Mouse (Mus musculus) v-Abl transformed pro-B cells (cell line): ENCODE data around the gene Serpina3c.

Experiments
- in situ Hi-C, 2 experiments: fragments of 400-800 bp; cut with MboI; formaldehyde crosslinking; loops; one replicate each; pipeline ENCODE4 v1.15.1; 2025; ENCODE audit not compliant: unreplicated experiment in 2 of 2

Serpina3c gene

GRCm38 (mm10) chr12:104153656-104154055 lies at the start of gene Serpina3c:
Gene Serpina3c, minus strand, starts transcription at chr12:104153870.
- in situ Hi-C loops = no loop called here

GRCm38 (mm10) chr12:104190852-104191251 lies 37.2 kb upstream of the Serpina3c start:
- in situ Hi-C loops = no loop called here

GRCm38 (mm10) chr12:104189246-104189645 lies 35.6 kb upstream of the Serpina3c start:
- in situ Hi-C loops = no loop called here

GRCm38 (mm10) chr12:104186041-104186581 lies 32.4 kb upstream of the Serpina3c start:
- in situ Hi-C loops = no loop called here

- in situ Hi-C loops = no loop called here
These were observed 31.4 kb upstream of the Serpina3c start for GRCm38 (mm10) chr12:104185046-104185445.

GRCm38 (mm10) chr12:104178987-104179386 lies 25.3 kb upstream of the Serpina3c start:
- in situ Hi-C loops = no loop called here

GRCm38 (mm10) chr12:104178577-104178976 lies 24.9 kb upstream of the Serpina3c start:
- in situ Hi-C loops = no loop called here

GRCm38 (mm10) chr12:104175636-104176035 lies 22.0 kb upstream of the Serpina3c start:
- in situ Hi-C loops = no loop called here

- in situ Hi-C loops = loop anchor here in 1 of 2 experiments (5.0 kb wide), 1 partner anchor 48 kb away; no protein-coding TSS in a partner anchor
These were observed 21.1 kb upstream of the Serpina3c start for GRCm38 (mm10) chr12:104174747-104175146.

GRCm38 (mm10) chr12:104153041-104153645 lies 527 bp downstream of the Serpina3c start:
- in situ Hi-C loops = no loop called here

GRCm38 (mm10) chr12:104151989-104152388 lies 1.7 kb downstream of the Serpina3c start:
- in situ Hi-C loops = no loop called here

GRCm38 (mm10) chr12:104145571-104145970 lies 8.1 kb downstream of the Serpina3c start:
- in situ Hi-C loops = no loop called here

GRCm38 (mm10) chr12:104143286-104143685 lies 10.4 kb downstream of the Serpina3c start:
- in situ Hi-C loops = no loop called here

- in situ Hi-C loops = no loop called here
These were observed 11.2 kb downstream of the Serpina3c start for GRCm38 (mm10) chr12:104142427-104142826.

GRCm38 (mm10) chr12:104141506-104141905 lies 12.2 kb downstream of the Serpina3c start:
- in situ Hi-C loops = no loop called here

- in situ Hi-C loops = no loop called here
These were observed 13.0 kb downstream of the Serpina3c start for GRCm38 (mm10) chr12:104140543-104141103.

- in situ Hi-C loops = loop anchor here in 1 of 2 experiments (10.0 kb wide), 1 partner anchor 227 kb away; no protein-coding TSS in a partner anchor
These were observed 15.5 kb downstream of the Serpina3c start for GRCm38 (mm10) chr12:104138216-104138615.

GRCm38 (mm10) chr12:104131041-104131440 lies 22.6 kb downstream of the Serpina3c start:
- in situ Hi-C loops = loop anchor here in 1 of 2 experiments (10.0 kb wide), 1 partner anchor 234 kb away; no protein-coding TSS in a partner anchor

GRCm38 (mm10) chr12:104127696-104128095 lies 26.0 kb downstream of the Serpina3c start, which contains the start of gene Serpina3b:
Gene Serpina3b, plus strand, starts transcription at chr12:104127996.
- in situ Hi-C loops = no loop called here

- in situ Hi-C loops = no loop called here
These were observed 28.6 kb downstream of the Serpina3c start for GRCm38 (mm10) chr12:104125021-104125560.

GRCm38 (mm10) chr12:104123996-104124395 lies 29.7 kb downstream of the Serpina3c start:
- in situ Hi-C loops = no loop called here
